Mouse (Mus musculus) MEL (cell line): ENCODE measurements around the gene Anxa9. TPM values are rescaled to one million over a fixed set of nuclear protein-coding genes. Genes with fewer than 3 reads are reported as not detected.

Experiments
- DNase-seq: peaks from one replicate; pipeline ENCODE4 v3.0.0; 2011; ENCODE audit warnings: low read depth, low spot score
- H3K27ac ChIP-seq: 2 replicates; pipeline ENCODE4 v1.5.1; 2012; ENCODE audit warnings: low read depth, mild to moderate bottlenecking, control low read depth, low read length, moderate library complexity; ENCODE audit not compliant: control insufficient read depth
- H3K27me3 ChIP-seq, 2 experiments: fragments of 150-350 bp in 1 of 2; sonication (generic) in 1 of 2; 2 replicates each; pipeline ENCODE4 v1.6.1; 2012; ENCODE audit warnings: low read length in 2 of 2, mild to moderate bottlenecking in 2 of 2, improper control_type of control experiment in 1 of 2, moderate library complexity in 1 of 2; ENCODE audit not compliant: insufficient read depth in 2 of 2, control insufficient read depth in 1 of 2
- H3K36me3 ChIP-seq, 2 experiments: 2 replicates each; pipeline ENCODE4 v1.6.1; 2012 to 2014; ENCODE audit warnings: low read length in 2 of 2, improper control_type of control experiment in 1 of 2, inconsistent platforms in 1 of 2, mild to moderate bottlenecking in 1 of 2; ENCODE audit not compliant: insufficient read depth in 2 of 2, control insufficient read depth in 1 of 2
- H3K4me1 ChIP-seq, 2 experiments: fragments of 150-350 bp in 1 of 2; sonication (generic) in 1 of 2; 2 replicates each; pipeline ENCODE4 v1.6.1; 2012; ENCODE audit warnings: low read length in 2 of 2, improper control_type of control experiment in 1 of 2, mild to moderate bottlenecking in 1 of 2; ENCODE audit not compliant: insufficient read depth in 2 of 2, control insufficient read depth in 1 of 2
- H3K4me3 ChIP-seq, 2 experiments: fragments of 150-350 bp in 1 of 2; sonication (generic) in 1 of 2; 2 replicates each; pipeline ENCODE4 v1.5.1; 2012; ENCODE audit warnings: low read depth in 2 of 2, low read length in 2 of 2, mild to moderate bottlenecking in 2 of 2, moderate library complexity in 2 of 2, control low read depth in 1 of 2, improper control_type of control experiment in 1 of 2; ENCODE audit not compliant: control insufficient read depth in 1 of 2, insufficient read depth in 1 of 2
- H3K79me2 ChIP-seq: 2 replicates; pipeline ENCODE4 v1.6.1; 2012; ENCODE audit warnings: mild to moderate bottlenecking, low read length, moderate library complexity; ENCODE audit not compliant: control insufficient read depth, poor library complexity, insufficient read depth
- H3K9ac ChIP-seq: 2 replicates; pipeline ENCODE4 v1.6.1; 2012; ENCODE audit warnings: low read depth, mild to moderate bottlenecking, control low read depth, low read length, moderate library complexity; ENCODE audit not compliant: control insufficient read depth, poor library complexity, severe bottlenecking
- H3K9me3 ChIP-seq: fragments of 150-350 bp; sonication (generic); replicated peaks from 2 replicates; pipeline ENCODE4 v1.6.1; 2012; ENCODE audit warnings: mild to moderate bottlenecking, low read length, improper control_type of control experiment, moderate library complexity; ENCODE audit not compliant: insufficient read depth
- BHLHE40 ChIP-seq: IDR thresholded peaks from 2 replicates; pipeline ENCODE4 v1.6.1; 2012; ENCODE audit warnings: low read depth, mild to moderate bottlenecking, inconsistent platforms, low read length, improper control_type of control experiment, borderline replicate concordance
- CHD1 ChIP-seq: IDR thresholded peaks from 2 replicates; pipeline ENCODE4 v1.6.1; 2012; ENCODE audit warnings: low read depth, mild to moderate bottlenecking, inconsistent platforms, low read length, improper control_type of control experiment
- CHD2 ChIP-seq: IDR thresholded peaks from 2 replicates; pipeline ENCODE4 v1.6.1; 2011; ENCODE audit warnings: low read length, improper control_type of control experiment
- CTCF ChIP-seq, 3 experiments: IDR thresholded peaks in 2 of 3; conservative IDR thresholded peaks in 1 of 3; 2 replicates each; pipeline ENCODE4 v1.5.1; 2011 to 2012; ENCODE audit warnings: low read length in 3 of 3, low read depth in 2 of 3, mild to moderate bottlenecking in 2 of 3, improper control_type of control experiment in 1 of 3, inconsistent platforms in 1 of 3, mixed read lengths in 1 of 3, moderate library complexity in 1 of 3; ENCODE audit not compliant: control insufficient read depth in 1 of 3, insufficient read depth in 1 of 3, poor library complexity in 1 of 3, severe bottlenecking in 1 of 3
- E2F4 ChIP-seq: IDR thresholded peaks from 2 replicates; pipeline ENCODE4 v1.6.1; 2011; ENCODE audit warnings: low read depth, low read length, improper control_type of control experiment, borderline replicate concordance
- ELF1 ChIP-seq: IDR thresholded peaks from 2 replicates; pipeline ENCODE4 v1.6.1; 2014; ENCODE audit warnings: low read depth, mild to moderate bottlenecking, inconsistent platforms, low read length, improper control_type of control experiment, moderate library complexity
- EP300 ChIP-seq, 2 experiments: IDR thresholded peaks; 2 replicates each; pipeline ENCODE4 v1.6.1; 2011; ENCODE audit warnings: improper control_type of control experiment in 2 of 2, low read length in 2 of 2, low read depth in 1 of 2, mild to moderate bottlenecking in 1 of 2
- ETS1 ChIP-seq: IDR thresholded peaks from 2 replicates; pipeline ENCODE4 v1.6.1; 2012; ENCODE audit warnings: low read depth, mild to moderate bottlenecking, inconsistent platforms, low read length, improper control_type of control experiment, moderate library complexity
- GABPA ChIP-seq: IDR thresholded peaks from 2 replicates; pipeline ENCODE4 v1.6.1; 2012; ENCODE audit warnings: low read depth, mild to moderate bottlenecking, inconsistent platforms, low read length, improper control_type of control experiment, moderate library complexity
- GATA1 ChIP-seq: IDR thresholded peaks from 2 replicates; pipeline ENCODE4 v1.6.1; 2011; ENCODE audit warnings: low read depth, low read length, improper control_type of control experiment
- HCFC1 ChIP-seq: IDR thresholded peaks from 2 replicates; pipeline ENCODE4 v1.6.1; 2012; ENCODE audit warnings: low read depth, mild to moderate bottlenecking, inconsistent platforms, low read length, improper control_type of control experiment, moderate library complexity
- JUND ChIP-seq: IDR thresholded peaks from 2 replicates; pipeline ENCODE4 v1.6.1; 2011; ENCODE audit warnings: low read depth, mild to moderate bottlenecking, improper control_type of control experiment, low read length
- KAT2A ChIP-seq: conservative IDR thresholded peaks from 2 replicates; pipeline ENCODE4 v1.6.1; 2012; ENCODE audit warnings: low read depth, low read length, improper control_type of control experiment, inconsistent platforms
- MAFK ChIP-seq: IDR thresholded peaks from 2 replicates; pipeline ENCODE4 v1.6.1; 2011; ENCODE audit warnings: low read depth, mild to moderate bottlenecking, low read length, improper control_type of control experiment, borderline replicate concordance
- MAX ChIP-seq: IDR thresholded peaks from 2 replicates; pipeline ENCODE4 v1.6.1; 2011; ENCODE audit warnings: low read length, improper control_type of control experiment
- MEF2A ChIP-seq: IDR thresholded peaks from 2 replicates; pipeline ENCODE4 v1.6.1; 2014; ENCODE audit warnings: low read depth, mild to moderate bottlenecking, inconsistent platforms, low read length, improper control_type of control experiment; ENCODE audit not compliant: poor library complexity, insufficient replicate concordance, severe bottlenecking; ENCODE audit errors: extremely low read depth
- MYB ChIP-seq: IDR thresholded peaks from 2 replicates; pipeline ENCODE4 v1.6.1; 2011; ENCODE audit warnings: mild to moderate bottlenecking, low read depth, low read length, improper control_type of control experiment
- MYC ChIP-seq: IDR thresholded peaks from 2 replicates; pipeline ENCODE4 v1.6.1; 2011; ENCODE audit warnings: low read depth, mild to moderate bottlenecking, low read length, improper control_type of control experiment, moderate library complexity
- NRF1 ChIP-seq: IDR thresholded peaks from 2 replicates; pipeline ENCODE4 v1.6.1; 2014; ENCODE audit warnings: low read depth, mild to moderate bottlenecking, inconsistent platforms, low read length, improper control_type of control experiment, moderate library complexity; ENCODE audit not compliant: poor library complexity, insufficient read depth, severe bottlenecking
- POLR2A ChIP-seq, 2 experiments: IDR thresholded peaks; 2 replicates each; pipeline ENCODE4 v1.6.1; 2011 to 2012; ENCODE audit warnings: low read length in 2 of 2, mild to moderate bottlenecking in 2 of 2, control low read depth in 1 of 2, improper control_type of control experiment in 1 of 2, low read depth in 1 of 2, moderate library complexity in 1 of 2; ENCODE audit not compliant: control insufficient read depth in 1 of 2, insufficient read depth in 1 of 2, poor library complexity in 1 of 2
- POLR2AphosphoS5 ChIP-seq: IDR thresholded peaks from 2 replicates; pipeline ENCODE4 v1.6.1; 2012; ENCODE audit warnings: low read depth, borderline replicate concordance, mild to moderate bottlenecking, inconsistent platforms, low read length, moderate library complexity, mixed read lengths
- RAD21 ChIP-seq: IDR thresholded peaks from 2 replicates; pipeline ENCODE4 v1.6.1; 2011; ENCODE audit warnings: mild to moderate bottlenecking, low read depth, low read length, improper control_type of control experiment
- SIN3A ChIP-seq: IDR thresholded peaks from 2 replicates; pipeline ENCODE4 v1.6.1; 2012; ENCODE audit warnings: low read length, improper control_type of control experiment, inconsistent platforms
- TAL1 ChIP-seq: IDR thresholded peaks from 2 replicates; pipeline ENCODE4 v1.6.1; 2012; ENCODE audit warnings: mild to moderate bottlenecking, inconsistent platforms, low read length, moderate library complexity, mixed read lengths
- TCF12 ChIP-seq: IDR thresholded peaks from 2 replicates; pipeline ENCODE4 v1.6.1; 2014; ENCODE audit warnings: low read depth, mild to moderate bottlenecking, inconsistent platforms, low read length, improper control_type of control experiment, moderate library complexity
- UBTF ChIP-seq: IDR thresholded peaks from 2 replicates; pipeline ENCODE4 v1.6.1; 2012; ENCODE audit warnings: low read depth, mild to moderate bottlenecking, inconsistent platforms, low read length, improper control_type of control experiment, moderate library complexity, borderline replicate concordance; ENCODE audit not compliant: insufficient read depth
- USF1 ChIP-seq: IDR thresholded peaks from 2 replicates; pipeline ENCODE4 v1.6.1; 2014; ENCODE audit warnings: low read depth, mild to moderate bottlenecking, inconsistent platforms, low read length, improper control_type of control experiment, moderate library complexity
- ZC3H11A ChIP-seq: IDR thresholded peaks from 2 replicates; pipeline ENCODE4 v1.6.1; 2012; ENCODE audit warnings: low read depth, mild to moderate bottlenecking, inconsistent platforms, low read length, improper control_type of control experiment
- ZKSCAN1 ChIP-seq: IDR thresholded peaks from 2 replicates; pipeline ENCODE4 v1.6.1; 2012; ENCODE audit warnings: low read depth, mild to moderate bottlenecking, inconsistent platforms, low read length, improper control_type of control experiment, moderate library complexity
- ZNF384 ChIP-seq: IDR thresholded peaks from 2 replicates; pipeline ENCODE4 v1.6.1; 2012; ENCODE audit warnings: low read depth, mild to moderate bottlenecking, inconsistent platforms, low read length, improper control_type of control experiment
- polyA plus RNA-seq, 2 experiments: library from polyadenylated mRNA; stranded (reverse) in 1 of 2; unstranded in 1 of 2; fragments of >175 nt in 1 of 2; fragments of >200 nt in 1 of 2; gene quantifications; 2 replicates each; pipeline versions ENCODE4 v1.2.1 to v1.2.4; 2012; ENCODE audit warnings: low replicate concordance in 2 of 2, low read depth in 1 of 2; ENCODE audit not compliant: insufficient read length in 2 of 2, insufficient read depth in 1 of 2, missing spikeins in 1 of 2
- total RNA-seq: library from RNA; depleted of rRNA; stranded (reverse); fragments of 300-350 nt; gene quantifications from 2 replicates; pipeline ENCODE4 v1.2.3, GENCODE M21; 2012

Anxa9 gene
- total and polyA plus RNA-seq, 3 experiments = 7.7 to 33.9 TPM; not detected in 1

GRCm38 (mm10) chr3:95270766-95271364, 36.1 kb downstream of the Anxa9 start:
- Histone ChIP-seq H3K9ac (no peak overlapping the region), H3K27me3 (no peaks in the 10 kb centered on the region), H3K9me3 (no peaks in the 10 kb centered on the region), H3K4me3 (no peak overlapping the region), H3K4me1 (peaks cover 9 to 15% of the 10 kb centered on the region in 2 experiments), H3K36me3 (peaks cover 8 to 10% of the 10 kb centered on the region in 2 experiments)
- TF ChIP-seq USF1 = no peak
- no peak for TF ChIP-seq POLR2A (IDR thresholded peaks at IDR 0.05; ENCODE audit: control insufficient read depth in 1 of 2, insufficient read depth in 1 of 2, low read depth in 1 of 2, low read length in 2 of 2, poor library complexity in 1 of 2)
- no peak for TF ChIP-seq CHD2
- no peak for TF ChIP-seq BHLHE40
- TF ChIP-seq ETS1 = no peak
- TF ChIP-seq MEF2A = no peak
- TF ChIP-seq RAD21 = no peak
- TF ChIP-seq CHD1 = no peak
- no peak for TF ChIP-seq SIN3A
- no peak for TF ChIP-seq ZNF384
- TF ChIP-seq GATA1 = no peak
- TF ChIP-seq TCF12 = no peak
- TF ChIP-seq CTCF (IDR thresholded peaks at IDR 0.05 in 2 of 3, conservative IDR thresholded peaks at IDR 0.05 in 1 of 3; ENCODE audit: control insufficient read depth in 1 of 3, insufficient read depth in 1 of 3, low read depth in 2 of 3, low read length in 3 of 3, poor library complexity in 1 of 3, severe bottlenecking in 1 of 3) = no peak
- TF ChIP-seq MAX = no peak
- no peak for TF ChIP-seq EP300 (IDR thresholded peaks at IDR 0.05; ENCODE audit: low read depth in 1 of 2, low read length in 2 of 2)
- no peak for TF ChIP-seq HCFC1
- TF ChIP-seq KAT2A = no peak
- TF ChIP-seq GABPA = no peak
- TF ChIP-seq, all 39 proteins: peak for 0
- no peak for DNase-seq
- Histone ChIP-seq H3K27ac (no peak overlapping the region), H3K79me2 (0 out of 2 replicates have a peak, but pooled peaks cover 2% of the 10 kb centered on the region)

GRCm38 (mm10) chr3:95269789-95270188, 37.2 kb downstream of the Anxa9 start:
- no peak overlapping the region for H3K9ac ChIP-seq

More at GRCm38 (mm10) chr3:95269789-95270188, 37.2 kb downstream of the Anxa9 start:
- H3K4me3 ChIP-seq = no peak overlapping the region
- no peak overlapping the region for H3K27ac ChIP-seq
- H3K4me1 ChIP-seq = peaks cover 0 to 5% of the 10 kb centered on the region in 2 experiments; a peak in 1 of 4 replicates
- TF ChIP-seq GABPA (no peak), POLR2AphosphoS5 (no peak), JUND (no peak), UBTF (no peak), ZKSCAN1 (no peak), TAL1 (no peak), ELF1 (no peak), ZC3H11A (no peak), MYC (no peak), E2F4 (no peak), MAFK (no peak), HCFC1 (no peak), MYB (no peak), CHD1 (no peak), USF1 (no peak), NRF1 (no peak)
- H3K9me3 ChIP-seq = no peaks in the 10 kb centered on the region
- no peaks in the 10 kb centered on the region for H3K27me3 ChIP-seq
- no peak for DNase-seq
- H3K79me2 ChIP-seq = no peaks in the 10 kb centered on the region
- peaks cover 0 to 10% of the 10 kb centered on the region in 2 experiments; a peak in 2 of 4 replicates for H3K36me3 ChIP-seq
